Mouse (Mus musculus) brain, embryonic 14.5 days (tissue): ENCODE data around the gene Atp6v1e1.
"Not testable (repeated sequence)": the region's sequence is repeated elsewhere in the genome, so short reads cannot be mapped to it uniquely, and the experiment has no call there.

Experiments used
- CTCF ChIP-seq: fragments of 200-500 bp; IDR thresholded peaks from 2 replicates; pipeline ENCODE4 v1.5.1; 2012; ENCODE audit warnings: inconsistent platforms, mild to moderate bottlenecking, moderate library complexity, borderline replicate concordance; ENCODE audit not compliant: insufficient read depth, insufficient read length; ENCODE audit errors: extremely low read depth
- POLR2A ChIP-seq: fragments of 200-500 bp; IDR thresholded peaks from 2 replicates; pipeline ENCODE4 v1.6.1; 2012; ENCODE audit warnings: mild to moderate bottlenecking, inconsistent platforms, borderline replicate concordance; ENCODE audit not compliant: poor library complexity, insufficient read depth, insufficient read length, severe bottlenecking; ENCODE audit errors: extremely low read depth

GRCm38 (mm10) chr6:120811999-120812398 is 10.6 kb downstream of the Atp6v1e1 start:
- TF ChIP-seq CTCF, POLR2A: not testable (repeated sequence)
